In the genomic region with DNA sequence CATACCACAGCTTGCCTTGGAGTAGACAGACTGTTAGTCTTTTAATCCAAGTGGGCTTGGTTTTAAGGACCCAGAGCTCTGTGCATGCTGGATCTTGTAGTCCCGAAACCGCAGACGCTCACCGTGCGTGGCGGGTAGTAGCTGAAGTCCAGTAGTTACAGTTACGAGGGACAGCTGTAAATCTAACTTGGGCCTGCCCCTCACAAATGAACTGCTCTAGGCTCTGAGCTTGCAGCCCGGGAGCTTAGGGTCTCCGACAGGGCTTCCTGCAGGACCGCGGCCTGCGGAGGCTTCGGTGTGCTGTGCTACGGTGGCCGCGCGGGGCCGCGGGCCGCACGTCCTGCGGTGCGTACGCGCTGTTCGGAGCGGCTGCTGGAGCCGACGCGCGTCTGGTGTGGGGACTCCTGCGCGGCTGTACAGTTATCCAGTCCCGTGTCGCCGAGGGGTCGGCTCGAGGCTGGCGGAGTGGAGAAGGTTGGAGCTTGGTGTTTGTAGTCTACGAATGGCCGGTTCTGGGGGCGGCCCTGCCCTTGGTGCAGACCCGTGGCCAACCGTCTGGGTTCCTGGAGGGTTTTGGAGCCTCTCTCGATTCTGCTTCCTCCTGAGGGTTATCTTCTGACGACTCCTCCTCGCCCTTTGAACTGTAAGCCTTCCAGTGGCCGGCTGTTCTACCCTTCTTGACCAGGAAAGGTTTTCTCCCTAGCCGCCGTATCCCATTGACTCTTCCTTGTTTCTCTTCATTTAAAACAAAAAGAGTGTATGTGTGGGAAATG, we compare ENCODE assay signal across 8 mouse cellular contexts. TPM values are rescaled to one million over a fixed set of nuclear protein-coding genes. Genes with fewer than 3 reads are reported as not detected.
DNase-seq lines count a peak whose midpoint lies in the region; ATAC-seq lines count a peak whose summit lies in the region.

A gene (plus strand): TSS at position 125 of the 773 bp plus-strand sequence.

- peak within 1 kb of the TSS; percentile 65 for H3K9ac ChIP-seq in intestine, embryonic 15.5 days

- intact Hi-C loops in left cerebral cortex, postnatal 25 days (cut with DNase I): loop anchor here (1.0 kb wide), 1 partner anchor 271 kb away; a partner anchor contains a TSS

- H3K4me2 ChIP-seq in intestine, embryonic 15.5 days (replicated peaks): peak within 1 kb of the TSS; percentile 69

- peak within 1 kb of the TSS; percentile 87 for H3K27ac ChIP-seq in intestine, embryonic 15.5 days

- peak; percentile 97 for ATAC-seq in intestine, embryonic 15.5 days

- peak; percentile 87 for DNase-seq in adrenal gland, postnatal 10 days
- DNase-seq in embryo, embryonic 9.5 days (ENCODE audit: extremely low spot score): peak; percentile 92
- DNase-seq in gastrocnemius, postnatal 4 days (ENCODE audit: low spot score in 2 of 2): peak; percentile 48 to 83
- DNase-seq in left cerebral cortex, postnatal 25 days (ENCODE audit: low spot score in 2 of 2): peak; percentile 91 to 93
- peak; percentile 88 for DNase-seq in mesoderm, embryonic 11.5 days (ENCODE audit: low read depth, low spot score)
- DNase-seq in right cerebral cortex, postnatal 25 days: peak; percentile 92
- peak; percentile 79 to 82 for DNase-seq in urinary bladder, postnatal 36 days (ENCODE audit: low spot score in 2 of 2)

- peak within 1 kb of the TSS; percentile 76 for H3K4me3 ChIP-seq in intestine, embryonic 15.5 days (replicated peaks)

- H3K27me3 ChIP-seq in intestine, embryonic 15.5 days (replicated peaks): no peaks in the 10 kb centered on the region

- H3K4me1 ChIP-seq in intestine, embryonic 15.5 days (replicated peaks): no peaks in the 10 kb centered on the region

- under 1% methylated on average over 50 of the region's 50 CpGs for WGBS in intestine, embryonic 15.5 days

- no peaks in the 10 kb centered on the region for H3K36me3 ChIP-seq in intestine, embryonic 15.5 days

- H3K9me3 ChIP-seq in intestine, embryonic 15.5 days: no peaks in the 10 kb centered on the region

RNA-seq across cellular contexts. Expression of the gene that starts here (rescaled TPM):
- total RNA-seq in adrenal gland, postnatal 10 days (2021): 10 to 100 TPM; 11.6 to 12.8 TPM
- total RNA-seq in gastrocnemius, postnatal 4 days (2021): 10 to 100 TPM in 1 of 2 experiments, 1 to 10 TPM in 1; 7.8 to 11.6 TPM
- polyA plus RNA-seq in intestine, embryonic 15.5 days (2015; fragmentation: Nextera tagmentation; extraction: Ambion mirVana): 14.4 and 14.6 TPM in 2 replicates
- total RNA-seq in left cerebral cortex, postnatal 25 days (2021): 10 to 100 TPM; 37.1 to 39.8 TPM

Comparison
In these comparisons a context has a peak if more than half of its experiments do, and no peak if none do; other contexts are left out.
1. Peak in every context shown above with its lines: DNase-seq, ATAC-seq, H3K4me3 ChIP-seq and H3K27ac ChIP-seq.